Mouse (Mus musculus) large intestine, adult 2 months (tissue): ENCODE data around the gene Dus2. TPM values are rescaled to one million over a fixed set of nuclear protein-coding genes. Genes with fewer than 3 reads are reported as not detected.

Experiments
- DNase-seq: peaks from one replicate; pipeline ENCODE4 v3.0.0-alpha.2; 2012; ENCODE audit warnings: low read depth, low spot score
- WGBS: fragments of 180-500 bp; shearing (Covaris S2); methylation state at CpG from one replicate; pipeline ENCODE4 v1.1.7; 2018; 5-methylcytosine and 5-hydroxymethylcytosine counted together
- polyA plus RNA-seq: library from polyadenylated mRNA; depleted of rRNA; stranded (reverse); fragments of >200 nt; gene quantifications from 2 replicates; pipeline ENCODE4 v1.2.3, GENCODE M21; 2012; rRNA removed

The Dus2 gene
- 7.2 and 9.9 TPM in 2 replicates for polyA plus RNA-seq

DNA sequence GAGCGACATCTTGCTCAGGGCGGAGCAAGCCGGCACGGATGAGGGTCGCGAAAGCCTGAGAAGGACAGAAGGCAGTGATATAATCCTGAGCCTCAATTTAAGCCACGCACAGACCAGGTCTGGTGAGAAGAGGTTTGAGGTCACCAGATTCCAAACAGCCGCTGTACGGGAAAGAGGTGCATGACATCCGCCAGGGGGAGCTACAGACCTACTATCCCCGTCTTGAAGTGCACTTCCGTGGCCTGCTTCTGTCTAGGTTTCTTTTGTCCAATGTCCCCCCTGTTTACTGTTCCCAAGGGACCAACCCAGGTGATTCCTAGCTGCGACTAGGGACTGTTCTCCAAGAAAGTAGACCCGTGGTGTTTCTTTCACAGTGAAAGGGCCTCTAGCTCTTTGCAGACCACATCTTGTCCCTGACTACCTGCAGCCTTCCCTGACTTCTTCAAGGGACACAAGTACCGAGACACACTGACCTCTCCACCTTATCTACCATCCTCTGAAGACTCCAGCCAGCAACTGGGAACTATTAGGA is at the start of gene Dus2:
Gene Dus2 (plus strand): TSS at position 482 of the 532 bp plus-strand sequence.
- 9% methylated on average over 15 of the region's 15 CpGs for WGBS
- peak; percentile 68 for DNase-seq

DNA sequence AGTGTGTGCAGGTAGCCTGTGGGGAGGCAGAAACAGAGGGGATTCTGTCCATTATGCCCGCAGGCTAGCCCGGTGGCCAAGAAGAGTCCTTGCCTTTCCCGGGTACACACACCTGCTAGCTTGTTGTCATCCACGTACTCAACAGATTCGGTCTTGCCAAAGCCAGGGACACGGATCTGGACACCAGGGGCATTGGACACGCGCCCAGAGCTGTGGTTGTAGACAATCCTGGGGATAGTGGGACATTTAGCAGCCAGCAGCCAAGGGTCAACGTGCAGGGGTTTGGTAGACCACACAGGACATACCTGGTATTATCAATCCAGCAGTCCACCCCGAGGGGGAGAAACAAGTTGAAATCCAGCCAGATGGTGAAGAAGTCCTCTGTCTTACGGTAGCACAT is 49.1 kb upstream of the Dus2 start:
- no peak for DNase-seq
- WGBS: 91% methylated on average over 11 of the region's 11 CpGs

DNA sequence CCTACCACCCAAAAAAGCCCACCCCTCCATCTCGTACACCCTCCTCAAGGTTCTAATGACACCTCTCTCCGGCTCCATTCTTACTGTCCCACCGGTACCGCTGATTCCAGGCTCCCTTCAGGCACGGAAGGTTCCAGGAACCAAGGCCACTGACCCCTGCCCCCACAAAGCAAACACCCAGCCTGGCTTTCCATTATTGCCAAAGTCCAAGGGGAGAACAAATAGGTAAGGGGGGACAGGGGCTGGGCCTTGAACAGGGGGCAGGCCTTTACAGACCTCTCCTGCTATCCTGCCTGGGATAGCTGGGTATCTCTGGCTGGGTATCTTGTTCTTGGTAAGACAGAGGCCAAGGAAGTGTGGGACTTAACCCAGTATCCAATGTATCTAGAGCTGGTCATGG is 48.6 kb upstream of the Dus2 start:
- DNase-seq: no peak
- 83% methylated on average over 5 of the region's 5 CpGs for WGBS

DNA sequence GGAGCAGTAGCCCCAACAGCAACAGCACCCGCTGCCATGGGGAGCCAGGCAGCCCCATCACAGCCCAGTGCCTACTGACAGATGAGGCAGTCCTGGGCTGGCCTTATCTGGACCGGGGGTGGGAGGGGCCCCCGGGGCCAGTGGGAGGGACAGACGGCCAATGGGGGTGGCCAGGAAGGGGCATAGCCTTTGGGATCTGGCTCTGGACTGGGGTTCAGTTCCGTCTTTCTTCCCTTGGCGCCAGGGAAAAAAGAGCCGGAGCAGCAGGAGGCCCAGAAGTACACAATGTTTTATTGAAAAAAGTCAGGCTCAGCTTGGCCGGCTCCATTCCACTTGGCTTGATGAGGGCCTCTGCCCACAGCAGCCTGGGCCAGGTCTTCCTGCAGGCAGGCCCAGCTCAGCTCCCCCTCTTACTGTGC is 47.8 kb upstream of the Dus2 start, which contains the start of gene Lcat:
Gene Lcat (minus strand): TSS at position 62 of the 419 bp plus-strand sequence.
- 78% methylated on average over 8 of the region's 8 CpGs for WGBS
- DNase-seq: no peak

DNA sequence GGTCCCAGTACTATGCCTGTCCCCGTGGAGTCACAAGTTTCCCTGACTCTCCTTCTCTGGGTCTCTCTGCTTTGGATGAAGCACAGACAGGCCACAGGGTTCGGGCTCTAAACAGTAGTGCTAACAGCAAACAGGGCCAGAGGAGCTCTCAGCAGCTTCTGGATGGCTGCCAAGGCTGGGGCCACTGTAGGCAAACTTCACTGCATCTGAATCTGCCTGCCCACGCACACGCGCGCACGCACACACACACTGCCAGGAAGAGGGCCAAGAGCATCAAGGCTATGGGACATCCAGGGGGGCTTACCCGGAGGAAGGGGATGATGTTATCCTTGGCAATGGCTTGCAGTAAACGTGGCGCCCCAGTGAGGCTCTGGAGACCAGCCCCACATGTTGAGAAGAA is 41.8 kb upstream of the Dus2 start:
- 33% methylated on average over 10 of the region's 10 CpGs for WGBS

DNA sequence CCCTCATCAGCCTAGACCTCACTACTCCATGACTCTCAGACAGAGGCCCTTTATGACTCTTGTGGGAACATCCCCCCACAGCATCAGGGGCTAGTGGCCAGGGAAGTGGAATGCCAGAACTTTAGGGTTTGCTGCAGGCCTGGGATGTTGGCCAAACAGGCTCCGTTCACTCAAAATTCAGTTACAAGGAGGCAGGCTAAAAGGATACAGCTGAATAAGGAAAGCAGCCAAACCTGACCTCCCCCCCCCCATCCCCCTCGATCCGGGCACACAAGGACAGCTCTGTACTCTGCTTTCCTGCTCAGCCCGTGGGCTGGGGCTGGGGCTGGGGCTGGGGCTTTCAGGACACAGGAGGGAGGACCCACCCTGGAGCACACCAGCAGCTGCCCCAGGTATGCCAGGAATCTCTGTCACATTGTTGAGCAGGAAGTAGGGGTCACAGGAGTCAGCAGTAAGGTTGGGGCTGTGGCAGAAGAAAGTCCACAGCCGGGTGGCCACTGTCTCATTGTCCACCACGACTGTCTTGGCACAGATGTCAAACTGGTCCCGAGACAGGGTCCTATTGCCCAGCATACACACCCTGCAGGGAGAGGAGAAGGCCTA is 40.0 kb upstream of the Dus2 start:
- 26% methylated on average over 7 of the region's 7 CpGs for WGBS
- no peak for DNase-seq

More for the DNA sequence above, 41.8 kb upstream of the Dus2 start:
- DNase-seq: no peak

DNA sequence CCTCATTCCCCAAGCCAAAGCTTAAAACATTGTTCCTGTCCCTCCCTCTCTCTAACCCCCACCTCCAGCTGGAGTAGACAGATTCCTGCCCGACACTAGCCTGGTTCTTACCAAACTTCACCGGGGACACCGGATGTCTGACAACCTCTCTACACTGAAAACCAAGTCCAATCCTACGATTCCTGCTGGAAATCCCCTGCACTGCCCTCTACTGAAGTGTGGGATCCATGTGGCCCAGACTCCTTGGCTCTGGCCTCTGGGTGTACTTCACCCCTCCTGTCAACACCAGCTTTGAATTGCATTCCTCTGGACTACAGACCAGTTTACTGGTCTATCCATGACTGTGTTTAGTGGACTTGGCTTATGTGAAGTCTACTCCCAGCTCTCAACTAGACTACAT is 34.6 kb upstream of the Dus2 start:
- 70% methylated on average over 4 of the region's 4 CpGs for WGBS
- no peak for DNase-seq

DNA sequence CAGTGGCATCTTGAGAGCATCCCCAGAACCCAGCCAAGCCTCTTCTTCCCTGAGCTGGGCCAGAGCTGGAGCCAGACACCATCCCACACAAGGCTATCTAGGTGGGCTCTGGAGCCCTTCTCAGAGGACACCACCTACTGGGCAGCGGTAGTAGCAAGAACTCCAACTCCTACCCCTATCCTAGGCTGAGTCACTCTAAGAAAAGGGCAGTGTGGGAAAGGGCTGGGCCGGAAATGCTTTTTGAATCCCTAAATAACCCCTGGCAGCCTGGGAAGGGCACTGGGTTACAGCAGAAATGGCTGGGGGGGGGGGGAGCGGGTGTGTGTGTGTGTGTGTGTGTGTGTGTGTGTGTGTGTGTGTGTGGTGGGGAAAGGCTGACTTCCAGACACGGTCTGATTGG is 33.3 kb upstream of the Dus2 start:
- DNase-seq: no peak
- 32% methylated on average over 3 of the region's 4 CpGs for WGBS

DNA sequence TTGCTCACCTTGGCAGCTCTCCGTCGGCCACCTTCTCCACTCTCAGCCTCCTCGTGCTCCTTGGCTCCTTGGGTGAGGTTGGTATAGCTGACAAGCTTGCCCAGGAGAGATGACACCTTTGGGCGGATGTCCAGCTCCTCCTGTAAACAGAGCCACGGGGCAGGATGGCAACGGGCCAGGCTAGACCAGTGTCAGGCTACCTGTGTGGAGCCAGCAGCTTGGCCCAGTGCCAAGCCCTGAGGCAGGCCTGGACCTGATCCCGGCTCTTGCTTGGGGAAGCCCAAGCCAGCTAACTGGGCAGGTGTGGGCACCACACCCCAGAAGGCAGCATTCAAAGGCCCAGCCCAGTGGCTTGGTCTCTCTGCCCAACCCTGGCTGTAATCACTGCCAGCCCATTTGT is 31.8 kb upstream of the Dus2 start:
- peak; percentile 93 for DNase-seq
- WGBS: 24% methylated on average over 7 of the region's 7 CpGs

DNA sequence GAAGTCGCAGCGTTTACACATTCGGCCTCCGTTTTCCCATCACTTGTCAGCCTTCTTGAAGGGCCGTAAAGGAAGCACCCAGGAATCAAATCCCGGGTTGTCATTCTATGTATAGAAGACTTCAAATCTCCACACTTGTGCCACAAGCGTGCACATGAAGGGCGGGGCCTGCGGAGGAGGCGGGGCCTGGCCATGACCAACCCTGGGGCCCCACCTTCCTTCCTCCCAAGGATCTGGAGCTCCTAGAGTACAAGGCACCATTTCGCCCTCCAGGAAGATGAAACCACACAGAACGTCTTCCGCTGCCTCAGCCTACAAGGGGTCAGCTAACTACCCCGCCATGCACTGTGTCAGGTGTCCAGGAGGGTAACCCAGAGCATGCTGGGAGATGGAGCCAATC is 30.0 kb upstream of the Dus2 start:
- WGBS: 83% methylated on average over 14 of the region's 14 CpGs
- DNase-seq: no peak

DNA sequence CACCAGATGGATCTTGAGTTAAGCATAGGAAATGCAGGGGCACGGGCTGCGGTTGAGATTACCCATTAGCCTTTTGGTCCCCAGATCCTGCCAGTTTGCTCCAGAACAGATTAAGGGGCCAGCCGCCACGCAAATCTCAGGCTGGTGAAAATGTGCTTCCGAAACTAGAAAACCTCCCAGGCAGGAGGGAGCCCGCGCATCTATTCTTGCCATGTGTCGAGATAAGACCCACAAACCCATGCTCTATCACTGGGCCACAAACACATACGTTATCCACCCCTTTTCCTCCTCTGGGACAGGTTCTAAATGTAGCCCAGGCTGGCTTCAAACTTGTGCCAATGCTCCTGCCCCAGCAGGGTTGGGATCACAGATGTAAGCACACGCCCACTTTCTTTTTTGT is 29.6 kb upstream of the Dus2 start:
- DNase-seq: no peak
- WGBS: 92% methylated on average over 10 of the region's 10 CpGs

DNA sequence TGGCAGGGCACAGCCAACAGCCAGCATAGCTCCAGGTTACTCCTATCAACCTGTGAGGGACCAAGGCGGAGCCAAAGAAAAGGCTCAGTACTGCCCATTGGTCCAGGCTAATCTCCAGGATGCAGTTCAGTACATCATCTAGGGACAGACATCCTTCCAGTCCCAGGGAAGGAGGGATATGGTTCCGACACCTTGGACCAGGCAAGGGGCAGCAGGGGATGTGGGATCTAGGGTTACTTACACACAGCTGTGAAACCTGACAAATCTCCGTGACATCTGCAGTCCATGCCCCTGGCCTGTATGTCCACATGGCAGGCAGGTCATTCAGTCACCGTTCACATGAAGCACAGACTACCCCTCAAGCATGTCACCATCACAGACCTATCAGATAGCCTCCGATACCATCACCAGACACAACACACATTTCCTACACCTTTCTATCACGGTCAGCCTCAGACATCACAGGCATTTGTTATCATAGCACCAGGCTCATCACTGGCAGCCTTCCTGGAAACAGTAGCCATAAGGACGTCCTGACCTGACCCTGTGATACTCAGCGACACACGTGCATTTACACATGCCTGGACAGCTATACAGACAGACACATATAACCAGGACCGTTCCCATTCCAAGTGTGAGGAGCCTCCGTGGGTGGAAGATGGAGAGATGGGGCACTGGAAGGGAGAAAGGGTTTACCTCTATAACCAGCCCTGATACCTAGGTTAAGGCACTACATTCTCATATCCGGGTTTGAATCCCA is 26.5 kb upstream of the Dus2 start:
- DNase-seq: no peak
- WGBS: 58% methylated on average over 12 of the region's 12 CpGs

DNA sequence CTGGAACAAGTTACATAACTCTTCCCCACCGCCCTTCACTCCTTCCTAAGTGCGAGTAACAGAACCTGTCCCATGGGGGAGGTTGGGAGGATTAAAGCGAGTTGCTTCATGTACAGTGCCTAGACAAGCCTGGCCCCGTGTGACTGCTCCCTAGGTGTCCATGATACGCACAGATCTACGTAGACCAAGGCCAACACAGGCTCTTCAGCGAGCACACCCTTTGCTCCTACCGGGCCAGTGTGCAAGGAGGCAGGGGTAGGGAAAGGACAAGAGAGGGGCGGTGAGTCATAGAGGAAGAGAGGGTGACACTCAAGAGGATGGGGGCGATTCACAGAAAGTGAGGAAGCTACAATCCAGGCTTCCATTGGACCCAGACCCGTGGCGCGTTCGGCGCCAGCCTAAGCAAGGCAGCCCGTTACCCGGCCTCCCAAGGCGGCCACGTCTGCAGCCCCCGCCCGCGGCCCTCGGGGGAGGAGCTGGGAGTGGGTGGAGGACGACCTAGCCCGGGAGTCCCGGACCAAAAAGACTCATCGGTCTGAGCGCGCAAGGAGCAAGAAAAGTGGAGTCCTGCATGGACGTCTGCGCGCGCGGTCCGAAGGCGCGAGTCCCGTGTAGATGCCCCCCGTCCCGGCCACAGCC is 25.8 kb upstream of the Dus2 start:
- 4% methylated on average over 40 of the region's 40 CpGs for WGBS
- DNase-seq: no peak

DNA sequence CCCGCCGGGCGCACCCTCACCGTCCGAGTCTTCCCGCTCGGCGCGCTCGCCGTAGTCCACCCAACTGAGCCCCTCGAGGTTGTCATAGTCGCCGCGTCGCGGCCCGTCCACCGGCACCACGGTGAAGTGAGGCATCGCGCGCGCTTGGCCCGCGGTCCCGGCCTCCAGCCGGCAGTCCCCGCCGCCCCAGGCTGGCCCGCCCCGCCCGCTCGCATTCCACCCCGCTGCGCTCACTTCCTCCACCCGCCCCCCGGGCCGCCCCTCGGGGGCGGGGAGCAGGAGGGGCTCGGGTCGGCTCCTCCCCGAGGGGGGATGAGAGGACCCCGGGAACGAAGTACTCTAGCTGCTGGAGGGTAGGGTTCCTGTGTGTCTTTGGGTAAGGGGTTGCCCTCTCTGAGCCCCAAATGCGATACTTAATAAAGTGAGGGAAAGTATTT is 25.2 kb upstream of the Dus2 start, which contains the start of gene Slc12a4:
Gene Slc12a4 (minus strand): TSS at position 193 of the 437 bp plus-strand sequence.
- under 1% methylated on average over 47 of the region's 47 CpGs for WGBS
- no peak for DNase-seq

DNA sequence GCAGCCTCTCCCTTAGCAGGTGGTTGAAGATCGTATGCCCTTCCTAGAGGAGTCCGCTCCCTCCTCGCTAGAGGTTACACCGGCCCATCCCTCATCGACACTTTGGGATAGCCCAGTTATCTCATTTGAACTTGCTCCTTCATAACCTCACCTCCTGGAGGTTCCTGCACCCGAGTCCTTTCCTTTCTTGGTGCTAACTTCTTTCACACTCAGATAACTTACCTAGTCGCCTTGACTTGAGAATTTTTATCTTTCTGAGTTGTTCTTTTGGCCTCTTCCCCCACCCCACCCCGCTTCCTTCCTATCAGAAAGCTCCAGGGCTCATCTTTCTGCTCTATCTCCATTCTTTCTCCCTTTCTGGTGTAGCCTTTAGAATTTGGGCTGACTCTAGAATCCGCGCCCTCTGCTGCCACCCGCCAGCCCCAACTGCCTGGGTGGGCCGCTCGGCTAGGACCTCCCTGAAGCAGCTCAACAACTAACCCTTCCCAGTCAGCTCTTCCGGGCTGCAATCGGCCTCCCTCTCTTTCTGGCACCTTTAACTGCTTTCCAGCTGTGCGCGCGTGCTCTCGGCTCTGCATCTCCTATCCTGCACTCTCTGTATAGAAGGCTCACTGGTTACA is 24.3 kb upstream of the Dus2 start:
- WGBS: 11% methylated on average over 19 of the region's 19 CpGs
- DNase-seq: no peak

DNA sequence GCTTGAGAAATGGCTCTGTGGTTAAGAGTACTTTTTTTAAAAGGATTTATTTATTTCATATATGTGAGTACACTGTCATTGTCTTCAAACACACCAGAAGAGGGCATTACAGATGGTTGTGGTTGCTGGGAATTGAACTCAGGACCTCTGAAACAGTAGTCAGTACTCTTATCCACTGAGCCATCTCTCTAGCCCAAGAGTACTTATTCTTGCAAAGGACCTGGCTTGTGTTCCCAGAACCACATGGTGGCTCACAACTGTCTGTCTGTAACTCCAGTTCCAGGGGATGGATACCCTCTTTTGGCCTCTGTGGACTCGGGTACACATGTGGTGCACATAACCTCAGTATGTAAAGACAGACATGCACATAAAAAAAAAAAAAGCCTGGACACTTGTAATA is 21.8 kb upstream of the Dus2 start:
- whole genome bisulfite sequencing: 59% methylated on average over 1 of the region's 1 CpGs
- no peak for DNase-seq

DNA sequence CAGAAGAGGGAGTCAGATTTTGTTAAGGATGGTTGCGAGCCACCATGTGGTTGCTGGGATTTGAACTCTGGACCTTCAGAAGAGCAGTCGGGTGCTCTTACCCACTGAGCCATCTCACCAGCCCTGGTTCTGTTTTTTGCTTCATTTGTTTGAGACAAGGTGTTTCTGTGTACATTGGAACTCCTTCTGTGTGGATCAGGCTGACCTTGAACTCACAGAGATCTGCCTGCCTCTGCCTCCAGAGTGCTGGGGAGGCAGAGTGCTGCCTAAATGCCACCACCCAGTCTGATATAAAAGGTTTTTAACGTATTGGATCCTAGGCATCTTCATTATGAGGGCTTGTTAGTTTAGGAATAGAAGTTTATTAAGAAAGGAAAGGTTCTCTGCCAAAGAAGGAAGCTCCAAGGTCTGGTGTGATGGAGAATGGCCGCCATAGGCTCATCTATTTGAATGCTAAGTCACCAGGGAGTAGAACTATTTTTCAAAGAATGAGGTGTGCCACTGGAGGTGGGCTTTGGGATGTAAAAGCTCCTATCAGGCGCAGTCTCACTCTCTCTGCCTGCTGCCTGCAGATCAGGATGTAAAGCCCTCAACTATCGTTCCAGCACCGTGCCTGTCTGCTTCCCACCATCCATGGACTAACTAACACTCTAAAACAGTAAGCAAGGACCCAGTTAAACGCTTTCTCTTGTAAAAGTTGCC is 20.0 kb upstream of the Dus2 start:
- WGBS: 72% methylated on average over 8 of the region's 8 CpGs

DNA sequence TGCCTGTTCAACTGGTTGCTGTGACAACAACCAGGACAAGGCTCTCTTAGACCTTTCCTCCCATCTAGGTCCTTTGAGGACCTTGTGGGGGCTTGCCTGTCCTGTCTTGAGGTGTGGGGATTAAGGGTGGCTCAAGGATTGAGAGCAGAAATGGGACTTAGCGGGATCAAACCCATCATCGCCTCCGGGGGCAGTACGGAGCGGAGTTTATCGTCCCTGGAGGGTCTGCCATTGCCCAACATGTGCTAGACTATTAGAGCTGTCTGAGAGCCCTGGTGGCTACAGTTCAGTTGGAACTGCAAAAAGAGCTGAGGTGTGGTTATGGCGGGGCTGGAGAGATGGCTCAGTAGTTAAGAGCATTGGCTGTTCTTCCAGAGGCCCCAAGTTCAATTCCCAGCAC is 15.8 kb upstream of the Dus2 start:
- 84% methylated on average over 7 of the region's 7 CpGs for WGBS
- DNase-seq: no peak

More for the DNA sequence above, 20.0 kb upstream of the Dus2 start:
- no peak for DNase-seq

DNA sequence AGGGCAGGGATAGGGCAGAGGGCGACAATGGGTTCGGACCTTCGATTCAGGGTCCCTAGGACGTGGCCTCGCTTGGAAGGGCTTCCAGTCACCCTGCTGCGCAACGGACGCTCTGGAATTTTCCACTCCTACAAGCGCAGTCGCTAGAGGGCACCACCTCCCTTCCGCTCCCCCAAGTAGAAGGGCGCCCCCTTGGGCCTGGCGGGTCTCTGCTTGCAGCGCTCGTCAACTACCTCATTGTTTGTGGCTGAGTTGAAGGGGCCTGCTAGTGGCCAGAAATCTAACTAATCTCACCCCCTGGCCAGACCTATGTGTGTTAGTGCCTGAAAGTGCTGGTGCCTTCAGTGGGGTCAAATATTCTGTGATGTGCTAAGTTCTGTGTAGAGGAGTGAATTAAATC is 11.8 kb upstream of the Dus2 start, which contains the start of gene Dpep3:
Gene Dpep3 (minus strand): TSS at position 105 of the 400 bp plus-strand sequence.
- WGBS: 92% methylated on average over 15 of the region's 15 CpGs
- no peak for DNase-seq
